Mouse (Mus musculus): ENCODE data around the gene Nxph3.

Gene Nxph3

DNA sequence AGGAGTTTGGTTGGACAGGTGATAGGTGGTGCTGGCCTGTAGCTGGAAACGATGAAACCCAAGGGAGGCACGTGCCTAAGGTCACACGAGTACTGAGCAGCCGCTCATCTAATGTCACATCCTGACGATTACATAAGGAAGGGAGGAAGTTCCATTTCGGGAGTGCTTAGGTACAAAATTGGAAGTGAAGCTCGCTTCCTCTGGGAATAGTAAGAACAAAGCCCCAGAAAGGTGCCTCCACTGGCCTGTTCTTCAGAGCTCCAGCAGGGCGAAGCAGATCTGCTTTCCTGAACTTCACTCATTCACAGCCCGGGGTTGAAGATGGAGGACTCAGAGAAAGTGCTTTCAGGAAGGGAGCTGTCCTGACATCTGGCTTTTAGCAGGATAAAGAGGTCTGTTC lies 20.4 kb downstream of the Nxph3 start:
- DNase-seq (ENCODE audit: low read depth, low spot score), result no peak

- DNase-seq (ENCODE audit: low read depth, low spot score), result no peak
These were observed 21.4 kb downstream of the Nxph3 start for GRCm38 (mm10) chr11:95493010-95493409.

DNA sequence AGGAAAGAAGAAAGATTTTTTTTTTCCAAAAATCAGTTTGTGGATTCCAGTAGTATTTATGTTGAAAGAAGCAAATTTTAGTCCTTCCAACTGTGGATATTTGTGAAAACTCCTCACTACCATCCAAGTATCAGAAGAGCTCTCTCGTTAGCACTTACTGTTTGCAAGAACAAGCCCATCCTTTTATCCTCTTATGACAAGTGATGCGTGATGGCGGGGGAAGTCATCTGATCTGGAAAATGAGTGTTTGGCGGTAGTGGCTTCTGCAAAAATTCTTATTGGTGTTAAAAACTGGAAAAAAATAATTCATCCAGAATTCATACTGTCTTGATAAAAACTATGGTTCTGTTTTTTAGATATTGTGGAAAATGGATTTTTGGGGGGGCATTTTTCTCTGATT lies 22.1 kb downstream of the Nxph3 start:
- no peak for DNase-seq (ENCODE audit: low read depth, low spot score)

DNA sequence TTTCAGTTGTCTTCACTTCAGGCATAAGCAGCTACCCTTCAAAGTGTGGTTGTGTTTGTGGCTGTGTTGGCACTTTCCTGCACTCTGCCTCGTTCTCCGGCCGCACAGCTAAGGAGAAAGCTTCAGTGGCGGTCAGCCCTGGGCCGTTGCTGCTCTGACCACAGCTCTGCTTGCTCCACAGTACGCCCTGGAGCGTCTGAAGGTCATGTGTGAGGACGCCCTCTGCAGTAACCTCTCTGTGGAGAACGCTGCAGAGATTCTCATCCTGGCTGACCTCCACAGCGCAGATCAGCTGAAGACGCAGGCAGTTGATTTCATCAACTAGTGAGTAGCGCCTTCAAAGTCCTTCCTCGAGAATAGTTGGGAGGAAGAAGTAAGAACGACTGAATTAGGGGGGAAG lies 24.3 kb downstream of the Nxph3 start:
- no peak for DNase-seq (ENCODE audit: low read depth, low spot score)

GRCm38 (mm10) chr11:95487237-95487636 lies 27.1 kb downstream of the Nxph3 start:
- DNase-seq (ENCODE audit: low read depth, low spot score), result no peak

DNA sequence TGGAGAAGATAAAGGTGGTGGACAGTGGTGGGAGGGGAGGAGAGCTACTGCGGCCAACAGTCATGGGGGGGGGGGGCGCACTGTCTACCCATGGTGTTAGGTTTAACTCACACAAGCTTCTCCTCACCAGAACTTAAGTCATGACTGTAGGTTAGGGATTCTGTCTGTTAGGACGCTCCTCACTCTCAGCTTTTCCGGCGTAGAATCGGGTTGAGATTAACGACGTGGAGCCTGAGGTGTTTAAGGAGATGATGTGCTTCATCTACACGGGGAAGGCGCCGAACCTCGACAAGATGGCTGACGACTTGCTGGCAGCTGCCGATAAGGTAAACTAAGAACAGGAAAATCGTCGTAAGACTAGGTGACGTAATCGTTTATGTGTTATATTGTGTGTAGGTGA lies 28.7 kb downstream of the Nxph3 start:
- no peak for DNase-seq (ENCODE audit: low read depth, low spot score)

DNA sequence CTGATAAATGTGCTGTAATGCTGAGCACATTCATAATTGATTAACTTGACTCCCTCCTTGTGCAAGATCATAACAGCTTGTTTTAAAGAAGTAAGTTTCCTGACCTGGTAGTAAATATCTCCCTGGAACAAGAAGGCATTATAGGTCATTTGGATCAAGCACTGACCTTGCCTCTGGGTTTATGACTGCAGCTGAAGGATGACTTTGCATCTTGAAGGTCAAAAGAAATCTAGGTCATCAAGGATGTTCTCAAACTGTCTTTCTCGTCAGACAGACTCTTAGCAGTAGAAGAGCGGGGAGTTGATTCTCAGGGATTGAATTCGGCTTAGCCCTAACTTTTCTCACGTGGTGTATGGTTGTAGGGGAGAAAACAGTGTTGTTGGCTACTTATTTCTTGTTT lies 33.7 kb downstream of the Nxph3 start:
- no peak for DNase-seq (ENCODE audit: low read depth, low spot score)

GRCm38 (mm10) chr11:95479458-95479857 lies 34.9 kb downstream of the Nxph3 start:
- DNase-seq (ENCODE audit: low read depth, low spot score), result no peak

- no peak for DNase-seq (ENCODE audit: low read depth, low spot score)
These were observed 38.0 kb downstream of the Nxph3 start for GRCm38 (mm10) chr11:95476323-95476722.

DNA sequence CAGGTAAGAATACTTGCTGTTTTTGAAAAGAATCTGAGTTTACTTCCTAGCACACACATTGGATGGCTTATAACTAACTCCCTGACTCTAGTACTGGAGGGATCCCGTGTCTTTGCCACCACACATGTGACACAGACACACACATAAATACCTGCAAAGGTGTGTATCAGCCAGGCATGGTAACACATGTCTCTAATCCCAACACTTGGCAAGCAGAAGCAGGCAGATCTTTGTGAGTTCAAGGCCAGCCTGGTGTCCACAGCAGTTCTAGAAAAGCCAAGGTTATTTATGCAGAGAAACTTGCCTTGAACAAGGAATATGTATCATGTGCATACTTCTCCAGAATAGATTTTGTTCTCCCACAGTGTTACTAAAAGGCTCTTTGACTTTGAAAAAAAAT lies 40.9 kb downstream of the Nxph3 start:
- DNase-seq (ENCODE audit: low read depth, low spot score), result no peak

DNA sequence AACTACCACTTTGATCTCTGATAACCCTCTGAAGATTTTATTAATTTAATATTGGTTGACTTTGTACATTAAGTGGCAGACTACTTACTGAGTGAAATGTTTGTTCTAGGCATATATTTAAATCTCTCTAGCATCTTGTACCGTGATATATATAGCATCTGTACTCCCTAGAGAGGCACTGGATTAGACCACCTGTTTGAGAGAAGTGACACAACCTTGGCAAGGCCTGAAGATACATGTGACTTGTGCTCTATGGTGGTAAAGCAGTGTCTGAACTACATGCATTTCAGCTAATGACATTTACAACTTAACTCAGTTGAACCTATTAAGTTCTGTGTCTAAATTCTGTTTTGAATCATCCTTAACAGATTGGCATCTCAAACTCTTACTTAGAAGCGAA lies 41.4 kb downstream of the Nxph3 start:
- no peak for DNase-seq (ENCODE audit: low read depth, low spot score)

GRCm38 (mm10) chr11:95467731-95468130 lies 46.6 kb downstream of the Nxph3 start:
- no peak for DNase-seq (ENCODE audit: low read depth, low spot score)

DNA sequence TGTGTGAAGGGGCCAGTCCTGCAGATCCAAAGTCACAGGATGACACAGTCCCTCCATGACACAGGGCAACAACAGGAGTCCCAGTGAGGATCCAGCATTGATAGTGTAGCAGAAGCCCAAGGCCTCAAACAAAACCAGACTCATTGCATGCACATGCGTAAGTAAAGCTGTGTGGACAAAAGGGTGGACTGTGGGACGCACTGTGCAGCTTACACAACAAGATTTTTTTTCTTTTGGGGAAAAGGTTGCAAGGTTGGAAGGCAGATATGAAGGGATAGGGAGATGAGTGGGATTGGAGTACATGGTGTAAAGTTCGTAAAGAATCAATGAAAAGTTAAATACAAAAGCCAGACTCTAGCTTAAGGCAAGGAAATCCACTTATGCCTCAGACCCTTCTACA lies 52.2 kb downstream of the Nxph3 start:
- DNase-seq (ENCODE audit: low read depth, low spot score), result no peak

DNA sequence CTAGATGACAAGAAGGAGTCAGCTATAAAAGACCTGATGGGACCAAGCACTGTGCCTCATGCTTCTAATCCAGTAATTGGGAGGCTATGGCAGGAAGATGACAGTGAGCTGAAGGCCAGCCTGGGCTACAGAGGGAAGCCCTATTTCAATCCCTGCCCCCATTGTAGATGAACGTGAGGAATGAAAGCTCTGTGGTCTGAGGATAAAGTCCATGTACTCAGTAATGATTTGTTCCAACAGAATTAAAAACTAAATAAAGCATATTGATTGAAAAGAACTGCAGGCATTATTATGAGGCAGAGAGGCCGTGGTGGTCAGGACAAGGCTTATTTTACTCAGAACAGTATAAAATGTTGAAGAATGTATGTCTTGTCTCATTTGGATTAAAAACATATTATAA lies 53.5 kb downstream of the Nxph3 start:
- no peak for DNase-seq (ENCODE audit: low read depth, low spot score)
